In the genomic region with DNA sequence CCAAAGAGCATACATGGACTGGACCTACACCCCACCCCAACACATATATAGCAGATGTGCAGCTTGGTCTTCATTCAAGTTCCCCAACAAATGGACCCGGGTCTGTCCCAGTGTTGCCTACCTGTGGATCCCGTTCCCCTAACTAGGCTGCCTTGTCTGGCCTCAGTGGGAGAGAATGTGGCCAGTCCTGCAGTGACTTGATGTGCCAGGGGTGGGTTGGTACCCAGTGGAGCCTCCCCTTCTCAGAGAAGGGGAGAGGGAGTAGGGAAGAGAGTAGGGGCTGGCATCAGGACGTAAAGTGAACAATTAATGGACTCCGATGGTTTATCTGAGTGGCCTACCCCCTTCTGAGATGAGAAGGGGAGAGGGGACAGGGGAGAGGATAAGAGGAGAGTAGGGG, we compare ENCODE assay signal across 8 mouse cellular contexts. TPM values are rescaled to one million over a fixed set of nuclear protein-coding genes. Genes with fewer than 3 reads are reported as not detected.
DNase-seq lines count a peak whose midpoint lies in the region; ATAC-seq and TF ChIP-seq lines count a peak whose summit lies in the region.

No protein-coding gene starts in this region.

- H3K36me3 ChIP-seq in limb, embryonic 15.5 days: peaks cover 20% of the 10 kb centered on the region
- peaks cover 7% of the 10 kb centered on the region for H3K36me3 ChIP-seq in stomach, postnatal 0 days (ENCODE audit: control insufficient read depth, insufficient read depth, low read length)

- H3K4me3 ChIP-seq in limb, embryonic 15.5 days: peak overlapping the region; percentile 92
- peak overlapping the region; percentile 73 for H3K4me3 ChIP-seq in stomach, postnatal 0 days (ENCODE audit: low read depth, low read length)

- peaks cover 14% of the 10 kb centered on the region for H3K4me1 ChIP-seq in limb, embryonic 15.5 days
- H3K4me1 ChIP-seq in stomach, postnatal 0 days (replicated peaks; ENCODE audit: control insufficient read depth, insufficient read depth): peaks cover 4% of the 10 kb centered on the region; the same call in 1 of the 2 replicates

- H3K27me3 ChIP-seq in limb, embryonic 15.5 days: no peaks in the 10 kb centered on the region
- H3K27me3 ChIP-seq in stomach, postnatal 0 days (ENCODE audit: control insufficient read depth, insufficient read depth, low read length): no peaks in the 10 kb centered on the region

- no peak for ATAC-seq in CD4-positive, CD25-positive, alpha-beta regulatory T cell, adult 4 months
- no peak for ATAC-seq in limb, embryonic 15.5 days (ENCODE audit: insufficient number of reproducible peaks, low FRiP score, low TSS enrichment, low read depth)
- no peak for ATAC-seq in stomach, postnatal 0 days (ENCODE audit: low FRiP score, low TSS enrichment)

- DNase-seq in CD4-positive, CD25-positive, alpha-beta regulatory T cell, adult 2 months (ENCODE audit: low read depth, low spot score): peak; percentile 6
- DNase-seq in thymus, postnatal 25 days: peak; percentile 3
- DNase-seq in thymus, postnatal 36 days: no peak
- no peak for DNase-seq in stomach, postnatal 0 days (ENCODE audit: low spot score)
- no peak for DNase-seq in ovary, postnatal 36 days (ENCODE audit: low spot score)
- no peak for DNase-seq in natural killer cell, adult 2 months (ENCODE audit: low spot score in 2 of 2)

- TF ChIP-seq EP300 in stomach, postnatal 0 days (optimal IDR thresholded peaks at IDR 0.05): no peak

- peak overlapping the region; percentile 81 for H3K9ac ChIP-seq in limb, embryonic 15.5 days
- peak overlapping the region; percentile 79 for H3K9ac ChIP-seq in stomach, postnatal 0 days (ENCODE audit: low read length)

- no peaks in the 10 kb centered on the region for H3K9me3 ChIP-seq in limb, embryonic 15.5 days
- no peaks in the 10 kb centered on the region for H3K9me3 ChIP-seq in stomach, postnatal 0 days (ENCODE audit: control insufficient read depth, low read length)

- peak overlapping the region; percentile 81 for H3K4me2 ChIP-seq in limb, embryonic 15.5 days
- H3K4me2 ChIP-seq in stomach, postnatal 0 days (replicated peaks; ENCODE audit: low read depth): peak overlapping the region; percentile 95

- H3K27ac ChIP-seq in limb, embryonic 15.5 days: no peak overlapping the region
- no peak overlapping the region for H3K27ac ChIP-seq in stomach, postnatal 0 days (replicated peaks)

- TF ChIP-seq CTCF in stomach, postnatal 0 days (IDR thresholded peaks at IDR 0.05; ENCODE audit: low read depth): no peak

- 54% methylated on average over 4 of the region's 4 CpGs for WGBS in limb, embryonic 15.5 days
- 49% methylated on average over 4 of the region's 4 CpGs for WGBS in stomach, postnatal 0 days

RNA-seq across cellular contexts. Expression of a gene that starts 0.8 kb away (rescaled TPM):
- polyA plus RNA-seq in CD4-positive, CD25-positive, alpha-beta regulatory T cell, adult 4 months (2017; shearing (Covaris generic)): 10 to 100 TPM; 19.1 to 44.9 TPM
- polyA plus RNA-seq in limb, embryonic 15.5 days (2015; fragmentation: Nextera tagmentation; extraction: Ambion mirVana): 128 and 137 TPM in 2 replicates
- 99.6 and 108 TPM in 2 replicates for polyA plus RNA-seq in stomach, postnatal 0 days (2015; fragmentation: Nextera tagmentation; extraction: Ambion mirVana)

RNA-seq across cellular contexts. Expression of a gene that starts 23.7 kb away (rescaled TPM):
- polyA plus RNA-seq in CD4-positive, CD25-positive, alpha-beta regulatory T cell, adult 4 months (2017; shearing (Covaris generic)): 1 to 10 TPM; 2.8 to 3.6 TPM
- 4.0 and 4.8 TPM in 2 replicates for polyA plus RNA-seq in limb, embryonic 15.5 days (2015; fragmentation: Nextera tagmentation; extraction: Ambion mirVana)
- 0.33 and 0.52 TPM in 2 replicates for polyA plus RNA-seq in stomach, postnatal 0 days (2015; fragmentation: Nextera tagmentation; extraction: Ambion mirVana)

Comparison
In these comparisons a context has a peak if more than half of its experiments do, and no peak if none do; other contexts are left out.
1. DNase-seq: peak in CD4-positive, CD25-positive, alpha-beta regulatory T cell, adult 2 months (single experiment) and thymus, postnatal 25 days (single experiment); none in thymus, postnatal 36 days (0 of 2), stomach, postnatal 0 days (single experiment), ovary, postnatal 36 days (single experiment) and natural killer cell, adult 2 months (0 of 2).